Mouse (Mus musculus): ENCODE measurements around the gene Aipl1.
"Not testable (repeated sequence)": the region's sequence is repeated elsewhere in the genome, so short reads cannot be mapped to it uniquely, and the experiment has no call there.

Aipl1 gene

GRCm38 (mm10) chr11:72016518-72017252 is 20.6 kb downstream of the Aipl1 start:
- peak; percentile 42 for DNase-seq (ENCODE audit: low read depth, low spot score)

DNA sequence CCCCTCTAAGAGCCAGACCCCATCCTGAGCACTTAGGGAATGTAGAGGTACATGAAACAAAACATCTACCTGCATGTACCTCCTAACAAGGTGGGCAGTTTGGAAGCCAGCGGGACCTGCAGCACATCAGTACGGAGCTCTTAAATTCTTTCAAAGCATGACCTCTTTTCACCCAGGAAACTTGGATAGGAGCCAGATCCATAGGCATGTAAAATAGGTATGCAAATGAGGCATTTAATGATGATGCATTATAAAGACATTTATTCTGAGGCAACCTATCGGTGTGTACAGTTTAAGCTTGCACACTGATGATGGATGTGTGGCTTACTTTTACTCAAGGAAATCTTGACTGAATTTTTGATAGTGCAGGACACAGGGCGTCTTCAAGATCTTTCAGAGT is 22.6 kb downstream of the Aipl1 start:
- no peak for DNase-seq (ENCODE audit: low read depth, low spot score)

DNA sequence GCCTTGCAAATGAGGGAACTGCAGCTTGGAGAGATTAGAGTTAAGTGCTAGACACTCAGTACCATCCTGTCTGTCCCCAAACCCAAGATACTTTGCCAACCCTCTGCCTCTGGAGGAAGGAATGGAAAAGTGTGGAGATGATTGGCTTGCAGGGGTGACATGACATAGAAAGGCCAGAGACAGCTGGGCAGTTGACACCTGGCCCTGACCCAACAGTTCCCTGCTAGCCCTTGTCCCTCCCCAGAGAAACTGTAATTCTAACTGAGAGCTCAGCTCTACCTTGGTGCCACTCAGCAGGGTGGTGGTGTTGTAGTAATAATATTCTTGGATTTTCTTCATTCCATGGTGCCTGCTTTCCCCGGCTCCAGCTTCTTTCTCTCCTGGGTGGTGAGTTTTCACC is 25.4 kb downstream of the Aipl1 start:
- DNase-seq (ENCODE audit: low read depth, low spot score), result no peak

GRCm38 (mm10) chr11:72010940-72011722 is 26.2 kb downstream of the Aipl1 start:
- peak; percentile 58 for DNase-seq (ENCODE audit: low read depth, low spot score)

DNA sequence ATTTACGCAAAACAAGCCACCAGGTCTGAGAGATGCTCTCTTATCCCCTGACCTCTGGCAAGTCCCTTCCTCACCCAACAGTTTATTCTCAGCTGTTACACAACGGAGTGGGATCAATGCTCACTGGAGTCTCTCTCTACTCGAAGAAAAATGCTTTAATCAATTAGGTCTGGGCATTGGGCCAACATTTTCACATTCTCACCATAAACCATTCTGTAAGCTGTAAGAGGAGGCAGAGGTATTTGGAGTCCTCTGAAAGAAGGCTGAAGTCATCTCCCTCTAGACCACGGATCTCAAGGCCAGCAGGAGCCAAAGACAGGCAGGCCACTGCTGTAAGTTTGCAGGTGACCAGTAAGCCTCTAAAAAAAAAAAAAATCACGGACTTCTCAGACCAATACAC is 26.9 kb downstream of the Aipl1 start:
- DNase-seq (ENCODE audit: low read depth, low spot score), result peak; percentile 57

- DNase-seq (ENCODE audit: low read depth, low spot score), result no peak
These were observed 31.8 kb downstream of the Aipl1 start for GRCm38 (mm10) chr11:72005547-72005946.

DNA sequence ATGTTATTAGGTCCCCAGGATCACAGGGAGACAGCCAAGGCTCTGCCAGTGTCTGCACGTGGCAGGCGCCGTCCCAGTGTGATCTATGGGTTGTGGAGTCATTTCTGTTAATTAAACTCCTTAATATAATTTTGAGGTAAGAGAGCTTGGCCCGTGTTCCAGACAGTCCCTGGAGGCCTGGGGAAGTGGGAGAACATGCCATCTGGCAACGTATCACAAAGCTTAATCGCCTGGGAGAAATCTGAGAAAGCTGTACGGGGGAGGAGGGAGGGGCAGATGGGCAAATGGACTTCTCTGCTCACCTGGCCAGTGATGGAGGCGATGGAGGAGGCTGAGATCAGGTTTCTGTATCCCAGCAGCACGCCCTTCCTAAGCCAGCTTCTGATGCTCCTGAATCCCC is 34.1 kb downstream of the Aipl1 start:
- DNase-seq (ENCODE audit: low read depth, low spot score), result peak; percentile 55

GRCm38 (mm10) chr11:72002138-72002853 is 35.0 kb downstream of the Aipl1 start:
- DNase-seq (ENCODE audit: low read depth, low spot score), result no peak

- no peak for DNase-seq (ENCODE audit: low read depth, low spot score)
These were observed 37.1 kb downstream of the Aipl1 start for GRCm38 (mm10) chr11:72000194-72000593.

DNA sequence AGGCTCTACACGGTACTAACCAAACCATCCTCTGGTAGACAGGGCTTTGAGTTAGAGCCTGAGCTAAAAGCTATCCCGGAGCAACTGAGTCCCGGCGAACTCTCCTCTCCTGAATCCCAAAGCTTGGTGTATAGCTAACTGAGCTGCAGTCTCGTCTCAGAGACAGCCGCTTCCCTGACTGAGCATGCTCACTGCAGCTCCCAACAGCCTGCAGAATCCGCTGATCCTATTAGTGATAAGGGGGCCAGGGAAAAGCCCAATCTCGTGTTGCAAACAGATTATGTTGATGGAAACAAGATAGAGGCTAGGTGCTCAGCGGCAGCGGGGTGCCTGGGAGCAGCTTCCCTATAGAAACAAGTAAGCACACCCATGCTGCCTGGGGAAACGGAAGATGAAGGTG is 40.5 kb downstream of the Aipl1 start:
- no peak for DNase-seq (ENCODE audit: low read depth, low spot score)

- DNase-seq (ENCODE audit: low read depth, low spot score), result peak; percentile 84
These were observed 41.3 kb downstream of the Aipl1 start for GRCm38 (mm10) chr11:71995968-71996511.

GRCm38 (mm10) chr11:71992438-71992837 is 44.9 kb downstream of the Aipl1 start:
- DNase-seq (ENCODE audit: low read depth, low spot score), result no peak

- DNase-seq (ENCODE audit: low read depth, low spot score), result peak; percentile 77
These were observed 45.8 kb downstream of the Aipl1 start for GRCm38 (mm10) chr11:71991541-71991940.

GRCm38 (mm10) chr11:71989407-71989806 is 47.9 kb downstream of the Aipl1 start:
- not testable (repeated sequence) for DNase-seq (ENCODE audit: low read depth, low spot score)

DNA sequence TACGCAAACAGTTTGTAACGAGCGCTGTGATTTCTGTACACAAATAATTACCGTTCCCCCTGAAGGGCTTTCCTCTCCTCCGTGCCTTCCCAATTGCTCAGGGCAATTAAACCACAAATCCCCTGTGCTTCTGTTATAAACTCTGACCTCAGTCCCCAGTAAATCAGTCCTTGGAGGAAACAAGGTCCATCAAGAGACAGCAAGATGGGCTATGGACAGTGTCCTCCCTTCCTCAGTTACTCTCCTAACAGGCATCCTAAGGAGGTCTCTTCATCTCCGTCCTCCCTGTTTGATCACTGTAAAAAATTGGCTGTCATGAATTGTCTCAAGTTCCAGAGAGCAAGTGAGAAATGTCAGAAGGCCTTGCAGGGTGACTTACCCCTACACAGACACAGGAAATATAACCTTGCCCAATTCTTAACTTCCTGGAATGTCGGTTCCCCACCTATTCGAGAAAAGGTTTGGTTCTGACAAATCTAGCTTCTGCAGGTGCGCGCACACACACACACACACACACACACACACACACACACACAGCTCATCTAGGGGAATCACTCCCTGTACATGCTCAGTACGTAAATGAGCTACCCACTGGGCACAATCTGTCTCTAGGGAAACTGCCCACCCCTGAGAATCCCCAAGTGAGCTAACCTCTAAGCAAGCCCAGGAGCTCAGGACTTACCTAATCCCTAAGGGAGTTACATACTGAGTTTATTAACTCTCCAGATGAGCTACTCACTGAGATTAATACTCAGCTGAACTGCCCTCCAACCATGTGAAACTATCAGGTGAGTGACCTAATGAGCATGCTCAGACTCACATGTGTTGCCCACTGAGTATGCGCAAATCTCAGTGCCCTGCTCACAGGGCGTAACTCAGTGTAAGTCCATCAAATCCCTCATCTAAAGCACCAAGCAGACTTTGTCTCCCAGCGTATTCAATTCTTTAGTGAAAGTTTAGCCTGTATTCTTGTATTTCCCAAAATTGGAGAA is 49.9 kb downstream of the Aipl1 start:
- DNase-seq (ENCODE audit: low read depth, low spot score), result no peak

DNA sequence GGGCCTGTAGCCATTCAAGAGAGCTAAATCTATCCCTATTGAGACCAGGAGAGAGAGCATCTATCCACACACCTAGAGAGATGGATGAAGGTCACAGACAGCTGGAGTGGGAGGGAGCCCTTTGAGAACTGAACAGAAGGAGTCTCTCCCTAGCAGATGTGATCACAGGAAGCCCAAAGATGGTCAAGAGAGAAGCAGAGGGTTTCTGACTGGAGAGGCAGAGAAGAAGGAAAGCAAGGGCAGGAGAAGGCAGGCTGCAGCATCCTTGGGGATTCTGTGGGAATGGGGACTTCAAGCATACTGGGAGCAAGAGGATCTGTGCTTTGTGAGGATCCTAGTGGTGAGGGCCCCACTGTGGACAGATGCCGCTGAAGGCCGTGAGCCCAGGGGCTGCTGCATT is 51.5 kb downstream of the Aipl1 start:
- peak; percentile 30 for DNase-seq (ENCODE audit: low read depth, low spot score)

DNA sequence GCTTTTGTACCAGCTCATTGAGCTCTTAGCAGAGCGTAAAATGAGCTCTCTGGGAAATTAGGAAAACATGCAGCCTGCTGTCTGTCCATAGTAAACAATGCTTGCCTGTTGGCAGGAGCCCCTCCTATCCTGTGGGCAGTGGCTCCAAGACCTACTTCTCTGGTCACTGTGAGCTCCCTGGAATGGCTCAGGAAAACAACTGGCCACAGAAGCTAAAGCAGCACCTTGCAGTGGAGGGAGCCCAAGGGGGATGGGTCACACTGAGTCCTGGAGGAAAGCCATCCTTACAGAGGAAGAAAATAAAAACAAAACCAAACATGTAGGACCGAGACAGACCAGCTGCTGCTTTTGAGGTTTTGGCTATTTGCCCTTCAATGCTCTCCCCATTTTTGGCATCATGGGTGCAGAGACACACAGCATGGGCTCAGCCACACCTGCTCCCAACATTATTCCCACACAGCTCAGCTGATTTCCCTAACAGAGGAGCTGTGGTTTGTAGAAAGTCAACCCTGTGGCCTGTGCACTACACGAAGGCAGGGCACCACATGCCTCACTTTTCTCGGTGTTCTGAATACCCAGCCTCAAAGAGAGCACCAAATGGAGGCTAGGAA is 52.1 kb downstream of the Aipl1 start:
- DNase-seq (ENCODE audit: low read depth, low spot score), result peak; percentile 43

GRCm38 (mm10) chr11:71984093-71984492 is 53.2 kb downstream of the Aipl1 start:
- DNase-seq (ENCODE audit: low read depth, low spot score), result no peak

All from brain, adult 2 months (tissue).